21 mouse cellular contexts compared by ENCODE assay signal in genomic region chr3:94563163-94563562, GRCm38 (mm10).
"Had no signal": no experiment of that assay in that cellular context is flagged by ENCODE, and none has a peak within 500 bp of the region (broad histone marks: within the 10 kb centered on the region; RNA-seq: fewer than 3 reads in every experiment).

No protein-coding gene starts in this region.

- H3K4me3 ChIP-seq: heart, embryonic 12.5 days; hindbrain, embryonic 10.5 days; hindbrain, embryonic 12.5 days; intestine, embryonic 15.5 days; layer of hippocampus, adult 2 months; left cerebral cortex, adult 2 months; limb, embryonic 10.5 days; limb, embryonic 12.5 days; liver, embryonic 13.5 days; liver, embryonic 15.5 days had no signal

- H3K4me1 ChIP-seq: liver, embryonic 15.5 days had no signal

- DNase-seq: gastrocnemius, postnatal 14 days; heart, postnatal 10 days; heart, postnatal 4 days; kidney, adult 18-20 months; kidney, adult 8-10 months; kidney, postnatal 10 days; kidney, postnatal 25 days; kidney, postnatal 4 days; liver; liver, embryonic 13.5 days had no signal

- H3K9ac ChIP-seq: heart, embryonic 12.5 days; hindbrain, embryonic 12.5 days; hindbrain, embryonic 14.5 days; intestine, embryonic 15.5 days; limb, embryonic 12.5 days; liver, embryonic 13.5 days; liver, embryonic 15.5 days had no signal

- H3K27me3 ChIP-seq: heart, embryonic 12.5 days; hindbrain, embryonic 12.5 days; intestine, embryonic 15.5 days; limb, embryonic 12.5 days; liver, embryonic 13.5 days; liver, embryonic 15.5 days had no signal

- H3K27ac ChIP-seq: hindbrain, embryonic 10.5 days; hindbrain, embryonic 12.5 days; hindbrain, embryonic 14.5 days; intestine, embryonic 15.5 days; layer of hippocampus, adult 2 months; left cerebral cortex, adult 2 months; limb, embryonic 10.5 days; limb, embryonic 12.5 days; liver, embryonic 13.5 days; liver, embryonic 15.5 days had no signal

- H3K4me2 ChIP-seq: heart, embryonic 12.5 days; hindbrain, embryonic 12.5 days; hindbrain, embryonic 14.5 days; intestine, embryonic 15.5 days; limb, embryonic 12.5 days; liver, embryonic 11.5 days; liver, embryonic 13.5 days; liver, embryonic 15.5 days had no signal
